Mouse (Mus musculus) MEL (cell line): ENCODE results near the gene Tmem184b. TPM values are rescaled to one million over a fixed set of nuclear protein-coding genes. Genes with fewer than 3 reads are reported as not detected.

ENCODE experiments used
- DNase-seq: peaks from one replicate; pipeline ENCODE4 v3.0.0; 2011; ENCODE audit warnings: low read depth, low spot score
- H3K27ac ChIP-seq: 2 replicates; pipeline ENCODE4 v1.5.1; 2012; ENCODE audit warnings: low read depth, mild to moderate bottlenecking, control low read depth, low read length, moderate library complexity; ENCODE audit not compliant: control insufficient read depth
- H3K27me3 ChIP-seq, 2 experiments: fragments of 150-350 bp in 1 of 2; sonication (generic) in 1 of 2; 2 replicates each; pipeline ENCODE4 v1.6.1; 2012; ENCODE audit warnings: low read length in 2 of 2, mild to moderate bottlenecking in 2 of 2, improper control_type of control experiment in 1 of 2, moderate library complexity in 1 of 2; ENCODE audit not compliant: insufficient read depth in 2 of 2, control insufficient read depth in 1 of 2
- H3K36me3 ChIP-seq, 2 experiments: 2 replicates each; pipeline ENCODE4 v1.6.1; 2012 to 2014; ENCODE audit warnings: low read length in 2 of 2, improper control_type of control experiment in 1 of 2, inconsistent platforms in 1 of 2, mild to moderate bottlenecking in 1 of 2; ENCODE audit not compliant: insufficient read depth in 2 of 2, control insufficient read depth in 1 of 2
- H3K4me1 ChIP-seq, 2 experiments: fragments of 150-350 bp in 1 of 2; sonication (generic) in 1 of 2; 2 replicates each; pipeline ENCODE4 v1.6.1; 2012; ENCODE audit warnings: low read length in 2 of 2, improper control_type of control experiment in 1 of 2, mild to moderate bottlenecking in 1 of 2; ENCODE audit not compliant: insufficient read depth in 2 of 2, control insufficient read depth in 1 of 2
- H3K4me3 ChIP-seq, 2 experiments: fragments of 150-350 bp in 1 of 2; sonication (generic) in 1 of 2; 2 replicates each; pipeline ENCODE4 v1.5.1; 2012; ENCODE audit warnings: low read depth in 2 of 2, low read length in 2 of 2, mild to moderate bottlenecking in 2 of 2, moderate library complexity in 2 of 2, control low read depth in 1 of 2, improper control_type of control experiment in 1 of 2; ENCODE audit not compliant: control insufficient read depth in 1 of 2, insufficient read depth in 1 of 2
- H3K79me2 ChIP-seq: 2 replicates; pipeline ENCODE4 v1.6.1; 2012; ENCODE audit warnings: mild to moderate bottlenecking, low read length, moderate library complexity; ENCODE audit not compliant: control insufficient read depth, poor library complexity, insufficient read depth
- H3K9ac ChIP-seq: 2 replicates; pipeline ENCODE4 v1.6.1; 2012; ENCODE audit warnings: low read depth, mild to moderate bottlenecking, control low read depth, low read length, moderate library complexity; ENCODE audit not compliant: control insufficient read depth, poor library complexity, severe bottlenecking
- H3K9me3 ChIP-seq: fragments of 150-350 bp; sonication (generic); replicated peaks from 2 replicates; pipeline ENCODE4 v1.6.1; 2012; ENCODE audit warnings: mild to moderate bottlenecking, low read length, improper control_type of control experiment, moderate library complexity; ENCODE audit not compliant: insufficient read depth
- CHD1 ChIP-seq: IDR thresholded peaks from 2 replicates; pipeline ENCODE4 v1.6.1; 2012; ENCODE audit warnings: low read depth, mild to moderate bottlenecking, inconsistent platforms, low read length, improper control_type of control experiment
- ETS1 ChIP-seq: IDR thresholded peaks from 2 replicates; pipeline ENCODE4 v1.6.1; 2012; ENCODE audit warnings: low read depth, mild to moderate bottlenecking, inconsistent platforms, low read length, improper control_type of control experiment, moderate library complexity
- GATA1 ChIP-seq: IDR thresholded peaks from 2 replicates; pipeline ENCODE4 v1.6.1; 2011; ENCODE audit warnings: low read depth, low read length, improper control_type of control experiment
- HCFC1 ChIP-seq: IDR thresholded peaks from 2 replicates; pipeline ENCODE4 v1.6.1; 2012; ENCODE audit warnings: low read depth, mild to moderate bottlenecking, inconsistent platforms, low read length, improper control_type of control experiment, moderate library complexity
- JUND ChIP-seq: IDR thresholded peaks from 2 replicates; pipeline ENCODE4 v1.6.1; 2011; ENCODE audit warnings: low read depth, mild to moderate bottlenecking, improper control_type of control experiment, low read length
- MAFK ChIP-seq: IDR thresholded peaks from 2 replicates; pipeline ENCODE4 v1.6.1; 2011; ENCODE audit warnings: low read depth, mild to moderate bottlenecking, low read length, improper control_type of control experiment, borderline replicate concordance
- MAZ ChIP-seq: IDR thresholded peaks from 2 replicates; pipeline ENCODE4 v1.6.1; 2012; ENCODE audit warnings: low read depth, mild to moderate bottlenecking, inconsistent platforms, low read length, improper control_type of control experiment
- MEF2A ChIP-seq: IDR thresholded peaks from 2 replicates; pipeline ENCODE4 v1.6.1; 2014; ENCODE audit warnings: low read depth, mild to moderate bottlenecking, inconsistent platforms, low read length, improper control_type of control experiment; ENCODE audit not compliant: poor library complexity, insufficient replicate concordance, severe bottlenecking; ENCODE audit errors: extremely low read depth
- MYB ChIP-seq: IDR thresholded peaks from 2 replicates; pipeline ENCODE4 v1.6.1; 2011; ENCODE audit warnings: mild to moderate bottlenecking, low read depth, low read length, improper control_type of control experiment
- NELFE ChIP-seq: IDR thresholded peaks from 2 replicates; pipeline ENCODE4 v1.6.1; 2011; ENCODE audit warnings: low read depth, low read length, improper control_type of control experiment
- POLR2A ChIP-seq, 2 experiments: IDR thresholded peaks; 2 replicates each; pipeline ENCODE4 v1.6.1; 2011 to 2012; ENCODE audit warnings: low read length in 2 of 2, mild to moderate bottlenecking in 2 of 2, control low read depth in 1 of 2, improper control_type of control experiment in 1 of 2, low read depth in 1 of 2, moderate library complexity in 1 of 2; ENCODE audit not compliant: control insufficient read depth in 1 of 2, insufficient read depth in 1 of 2, poor library complexity in 1 of 2
- POLR2AphosphoS2 ChIP-seq: IDR thresholded peaks from 2 replicates; pipeline ENCODE4 v1.6.1; 2011; ENCODE audit warnings: low read length, improper control_type of control experiment
- RCOR1 ChIP-seq: IDR thresholded peaks from 2 replicates; pipeline ENCODE4 v1.6.1; 2012; ENCODE audit warnings: low read depth, mild to moderate bottlenecking, inconsistent platforms, low read length, improper control_type of control experiment
- SIN3A ChIP-seq: IDR thresholded peaks from 2 replicates; pipeline ENCODE4 v1.6.1; 2012; ENCODE audit warnings: low read length, improper control_type of control experiment, inconsistent platforms
- TAL1 ChIP-seq: IDR thresholded peaks from 2 replicates; pipeline ENCODE4 v1.6.1; 2012; ENCODE audit warnings: mild to moderate bottlenecking, inconsistent platforms, low read length, moderate library complexity, mixed read lengths
- TCF12 ChIP-seq: IDR thresholded peaks from 2 replicates; pipeline ENCODE4 v1.6.1; 2014; ENCODE audit warnings: low read depth, mild to moderate bottlenecking, inconsistent platforms, low read length, improper control_type of control experiment, moderate library complexity
- USF1 ChIP-seq: IDR thresholded peaks from 2 replicates; pipeline ENCODE4 v1.6.1; 2014; ENCODE audit warnings: low read depth, mild to moderate bottlenecking, inconsistent platforms, low read length, improper control_type of control experiment, moderate library complexity
- USF2 ChIP-seq, 2 experiments: IDR thresholded peaks; 2 replicates each; pipeline ENCODE4 v1.6.1; 2011 to 2012; ENCODE audit warnings: improper control_type of control experiment in 2 of 2, low read length in 2 of 2, borderline replicate concordance in 1 of 2, inconsistent platforms in 1 of 2, low read depth in 1 of 2, mild to moderate bottlenecking in 1 of 2; ENCODE audit not compliant: insufficient read depth in 1 of 2
- ZC3H11A ChIP-seq: IDR thresholded peaks from 2 replicates; pipeline ENCODE4 v1.6.1; 2012; ENCODE audit warnings: low read depth, mild to moderate bottlenecking, inconsistent platforms, low read length, improper control_type of control experiment
- ZKSCAN1 ChIP-seq: IDR thresholded peaks from 2 replicates; pipeline ENCODE4 v1.6.1; 2012; ENCODE audit warnings: low read depth, mild to moderate bottlenecking, inconsistent platforms, low read length, improper control_type of control experiment, moderate library complexity
- polyA plus RNA-seq, 2 experiments: library from polyadenylated mRNA; stranded (reverse) in 1 of 2; unstranded in 1 of 2; fragments of >175 nt in 1 of 2; fragments of >200 nt in 1 of 2; gene quantifications; 2 replicates each; pipeline versions ENCODE4 v1.2.1 to v1.2.4; 2012; ENCODE audit warnings: low replicate concordance in 2 of 2, low read depth in 1 of 2; ENCODE audit not compliant: insufficient read length in 2 of 2, insufficient read depth in 1 of 2, missing spikeins in 1 of 2
- total RNA-seq: library from RNA; depleted of rRNA; stranded (reverse); fragments of 300-350 nt; gene quantifications from 2 replicates; pipeline ENCODE4 v1.2.3, GENCODE M21; 2012

Tmem184b gene
- total and polyA plus RNA-seq, 3 experiments, result 7.5 to 28.4 TPM; not detected in 1

GRCm38 (mm10) chr15:79445786-79446654 is 42.7 kb upstream of the Tmem184b start:
- TF ChIP-seq MYB (no peak), MAZ (no peak), TCF12 (no peak), MAFK (no peak), GATA1 (no peak), POLR2AphosphoS2 (no peak), SIN3A (no peak), ETS1 (no peak), JUND (no peak), ZC3H11A (no peak), USF1 (no peak), POLR2A (IDR thresholded peaks at IDR 0.05; ENCODE audit: control insufficient read depth in 1 of 2, insufficient read depth in 1 of 2, low read depth in 1 of 2, low read length in 2 of 2, poor library complexity in 1 of 2) (no peak), HCFC1 (no peak), MEF2A (no peak), RCOR1 (no peak), TAL1 (no peak), ZKSCAN1 (no peak), NELFE (no peak), USF2 (IDR thresholded peaks at IDR 0.05; ENCODE audit: borderline replicate concordance in 1 of 2, insufficient read depth in 1 of 2, low read depth in 1 of 2, low read length in 2 of 2) (no peak), CHD1 (no peak)
- TF ChIP-seq, all 39 proteins: peak for 0
- Histone ChIP-seq H3K4me1 (peaks cover 4 to 6% of the 10 kb centered on the region in 2 experiments; a peak in 3 of 4 replicates), H3K9ac (no peak overlapping the region), H3K27me3 (0 out of 4 replicates have a peak, but pooled peaks cover 0 to 2% of the 10 kb centered on the region in 2 experiments), H3K9me3 (no peaks in the 10 kb centered on the region), H3K79me2 (peaks cover 9% of the 10 kb centered on the region), H3K4me3 (no peak overlapping the region), H3K27ac (no peak overlapping the region), H3K36me3 (peaks cover 0 to under 1% of the 10 kb centered on the region in 2 experiments; a peak in 1 of 4 replicates)
- DNase-seq, result no peak
